Mouse (Mus musculus) forelimb bud, embryonic 11.5 days (tissue): ENCODE data around the gene Vps37b.
A peak's percentile ranks its signal among the peaks of the same experiment; 100 is the strongest.

Source experiments
- DNase-seq: peaks from one replicate; pipeline ENCODE4 v3.0.0-alpha.2; 2012; ENCODE audit warnings: low read depth, low spot score

The Vps37b gene

GRCm38 (mm10) chr5:124001274-124001673, 30.8 kb downstream of the Vps37b start:
- no peak for DNase-seq

DNA sequence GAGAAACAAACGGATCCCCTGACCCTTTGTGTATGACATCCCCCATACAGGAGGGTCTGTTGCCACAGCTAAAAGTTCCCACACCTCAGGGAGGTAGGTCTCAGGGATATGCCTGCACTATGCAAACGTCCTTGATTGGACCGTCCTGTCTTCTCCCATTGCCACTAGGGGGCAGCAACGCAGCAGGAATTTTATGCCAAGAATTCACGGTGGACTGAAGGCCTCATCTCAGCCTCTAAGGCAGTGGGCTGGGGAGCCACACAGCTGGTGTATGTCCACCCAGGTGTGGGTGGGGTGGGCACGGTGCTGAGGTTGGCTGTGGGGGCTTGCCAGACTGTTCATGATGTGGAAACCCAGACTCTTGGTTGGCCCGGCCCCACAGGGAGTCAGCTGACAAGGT, 31.2 kb downstream of the Vps37b start:
- peak; percentile 86 for DNase-seq

GRCm38 (mm10) chr5:123998370-123998769, 33.7 kb downstream of the Vps37b start:
- no peak for DNase-seq

GRCm38 (mm10) chr5:123997811-123998210, 34.3 kb downstream of the Vps37b start:
- DNase-seq, result no peak

DNA sequence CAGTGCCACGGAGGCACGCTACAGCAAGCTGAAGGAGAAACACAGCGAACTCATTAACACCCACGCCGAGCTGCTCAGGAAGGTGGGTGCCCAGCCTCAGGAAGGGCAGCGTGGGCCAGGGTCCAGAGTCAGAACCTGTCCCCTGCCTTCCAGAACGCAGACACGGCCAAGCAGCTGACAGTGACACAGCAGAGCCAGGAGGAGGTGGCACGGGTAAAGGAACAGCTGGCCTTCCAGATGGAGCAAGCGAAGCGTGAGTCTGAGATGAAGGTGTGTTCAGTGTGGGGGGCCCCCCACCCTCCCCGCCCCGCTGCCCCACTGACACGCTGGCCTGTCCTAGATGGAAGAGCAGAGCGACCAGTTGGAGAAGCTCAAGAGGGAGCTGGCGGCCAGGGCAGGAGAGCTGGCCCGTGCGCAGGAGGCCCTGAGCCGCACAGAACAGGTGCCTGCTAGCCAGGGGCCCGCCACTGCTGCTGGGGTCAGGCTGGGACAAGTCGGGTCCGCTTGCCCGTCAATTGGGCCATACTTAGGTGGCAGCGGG, 34.8 kb downstream of the Vps37b start:
- no peak for DNase-seq

- DNase-seq, result no peak
Observed at GRCm38 (mm10) chr5:123996695-123997094, 35.4 kb downstream of the Vps37b start.

DNA sequence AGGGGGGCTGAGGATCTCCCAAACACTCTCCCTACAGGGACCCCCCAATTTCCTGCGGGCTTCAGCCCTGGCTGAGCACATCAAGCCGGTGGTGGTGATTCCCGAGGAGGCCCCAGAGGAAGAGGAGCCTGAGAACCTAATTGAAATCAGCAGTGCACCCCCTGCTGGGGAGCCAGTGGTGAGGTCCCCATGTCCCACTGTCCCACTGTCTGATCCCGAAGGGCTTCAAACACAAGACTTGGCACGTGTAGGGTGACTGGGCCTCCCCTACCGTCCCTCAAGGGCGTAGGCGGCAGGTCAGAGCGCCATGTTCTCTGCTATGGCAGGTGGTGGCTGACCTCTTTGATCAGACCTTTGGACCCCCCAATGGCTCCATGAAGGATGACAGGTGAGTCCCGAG, 35.9 kb downstream of the Vps37b start:
- no peak for DNase-seq

- no peak for DNase-seq
Observed at GRCm38 (mm10) chr5:123995388-123995787, 36.7 kb downstream of the Vps37b start.

- DNase-seq, result no peak
Observed at GRCm38 (mm10) chr5:123994468-123994867, 37.6 kb downstream of the Vps37b start.

GRCm38 (mm10) chr5:123993263-123994036, 38.6 kb downstream of the Vps37b start:
- no peak for DNase-seq

- peak; percentile 83 for DNase-seq
Observed at GRCm38 (mm10) chr5:123992794-123993193, 39.3 kb downstream of the Vps37b start.

DNA sequence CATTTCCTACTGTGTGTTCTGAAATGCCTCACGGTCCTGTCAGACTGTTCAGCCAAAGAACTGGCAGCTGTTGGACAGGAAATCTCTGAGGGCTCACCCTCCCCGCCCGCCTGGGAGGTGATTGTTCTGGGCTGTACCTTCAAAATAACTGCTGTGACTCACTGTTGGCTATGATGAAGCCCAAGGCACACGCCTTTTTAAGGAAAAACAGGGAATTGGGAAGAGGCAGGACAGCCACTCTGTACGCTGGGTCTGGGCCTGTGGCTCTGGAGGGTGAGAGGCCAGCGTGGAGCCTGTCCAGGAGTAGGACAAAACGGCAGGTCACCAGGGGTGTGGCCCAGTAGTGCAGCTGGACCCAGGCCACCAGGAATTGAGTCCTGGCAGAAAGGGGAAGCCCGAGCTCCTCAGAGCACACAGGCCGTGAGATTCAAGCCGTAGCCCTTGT, 39.9 kb downstream of the Vps37b start:
- no peak for DNase-seq

GRCm38 (mm10) chr5:123991321-123991720, 40.7 kb downstream of the Vps37b start:
- no peak for DNase-seq

DNA sequence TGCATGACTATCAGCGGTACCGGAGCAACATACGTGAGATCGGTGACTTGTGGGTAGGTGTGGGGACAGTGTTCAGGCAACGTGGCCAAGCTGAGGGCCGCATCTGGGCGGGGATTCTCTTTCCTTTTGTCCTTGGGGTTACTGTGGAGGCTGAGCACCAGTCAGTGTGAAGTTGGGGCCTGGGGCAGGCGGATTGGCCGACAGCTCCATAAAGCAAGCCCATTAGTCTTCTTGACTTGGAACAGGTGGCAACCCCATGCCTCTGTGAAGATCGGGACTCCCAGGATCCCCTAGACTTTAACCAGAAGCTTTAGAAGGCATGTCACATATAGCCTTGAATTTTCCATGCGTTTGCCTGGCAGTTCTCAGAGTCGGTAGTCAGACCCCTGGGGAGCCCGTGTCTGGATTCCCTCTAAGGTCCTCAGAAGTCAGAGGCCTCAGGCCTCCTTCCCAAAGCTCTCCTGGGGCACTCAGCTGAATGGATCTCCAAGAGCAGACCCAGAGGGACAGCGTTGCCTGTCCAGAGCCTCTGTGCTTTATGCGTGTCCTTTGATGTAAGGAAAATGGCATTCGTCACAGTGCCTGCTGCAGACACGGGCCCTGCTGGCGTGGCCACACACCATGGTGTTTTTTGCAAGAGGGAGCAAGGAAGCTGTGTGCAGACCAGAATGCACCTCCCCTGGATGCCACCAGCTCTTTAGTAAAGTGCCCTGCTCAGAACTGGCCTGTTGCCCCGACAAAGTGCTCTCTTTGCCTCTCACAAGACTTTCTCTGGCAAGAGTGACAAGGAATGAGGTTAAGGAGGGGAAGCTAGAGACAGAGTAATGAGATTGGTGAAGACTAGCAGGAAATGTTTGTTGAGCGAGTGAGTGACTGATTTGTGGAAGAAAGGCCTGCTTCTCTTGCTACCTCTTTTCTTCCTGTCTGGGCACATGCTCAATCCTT, 41.9 kb downstream of the Vps37b start:
- no peak for DNase-seq

GRCm38 (mm10) chr5:123987511-123987910, 44.6 kb downstream of the Vps37b start:
- DNase-seq, result no peak

- no peak for DNase-seq
Observed at GRCm38 (mm10) chr5:123986925-123987324, 45.1 kb downstream of the Vps37b start.

DNA sequence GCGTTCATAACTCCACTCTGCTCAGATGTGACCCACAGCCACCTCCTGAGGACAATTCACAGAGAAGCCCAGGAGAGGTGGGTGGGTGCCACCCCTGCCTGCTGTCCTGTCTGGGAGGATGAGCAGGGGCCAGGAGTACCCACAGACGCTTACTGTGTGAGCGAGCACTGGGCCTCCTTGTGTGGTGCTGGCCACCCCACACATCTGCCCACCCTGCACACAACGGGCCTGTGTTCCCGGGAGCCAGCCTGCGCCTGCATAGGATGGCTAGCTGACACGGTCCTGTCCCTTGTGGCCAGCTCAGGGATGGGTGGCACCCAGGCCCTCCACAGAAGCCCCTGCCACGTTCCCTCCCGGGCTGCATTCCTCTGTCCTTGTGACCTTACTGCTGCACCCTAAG, 46.6 kb downstream of the Vps37b start:
- DNase-seq, result no peak

DNA sequence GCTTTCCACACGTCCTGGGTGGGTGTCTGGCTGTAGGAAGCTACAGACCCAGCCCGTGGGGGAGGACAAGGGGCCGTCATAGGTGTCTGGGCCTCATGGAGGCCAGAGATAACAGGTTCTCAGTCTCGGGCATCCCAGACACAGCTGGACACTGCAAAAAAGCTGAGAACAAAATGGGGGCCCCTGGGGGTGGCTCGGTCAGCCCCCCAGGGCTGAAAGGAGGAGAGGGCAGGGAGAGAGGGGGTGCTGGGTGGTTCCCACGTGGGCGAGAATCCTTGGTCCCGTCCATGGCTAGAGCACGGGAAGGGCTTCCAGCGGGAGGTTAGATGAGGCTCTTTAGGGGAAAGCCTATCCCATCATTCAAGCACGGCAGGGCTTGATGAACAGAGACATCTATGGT, 49.2 kb downstream of the Vps37b start:
- no peak for DNase-seq

DNA sequence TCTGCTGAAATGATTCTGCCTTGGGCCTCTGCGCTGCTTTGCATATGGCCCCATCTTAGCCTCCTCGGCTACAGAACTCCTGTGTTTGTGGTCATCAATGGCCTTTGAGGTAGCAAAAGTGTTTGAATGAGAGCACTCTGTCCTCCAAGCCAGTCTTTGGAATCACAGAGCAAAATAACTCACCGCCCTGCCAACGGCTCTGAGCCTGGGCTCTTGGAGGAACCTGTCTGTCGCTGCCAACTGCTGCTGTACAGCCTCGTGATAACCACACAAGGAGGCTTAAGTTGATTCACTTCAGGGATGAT, 50.9 kb downstream of the Vps37b start:
- no peak for DNase-seq

- DNase-seq, result no peak
Observed at GRCm38 (mm10) chr5:123980521-123981249, 51.4 kb downstream of the Vps37b start.

DNA sequence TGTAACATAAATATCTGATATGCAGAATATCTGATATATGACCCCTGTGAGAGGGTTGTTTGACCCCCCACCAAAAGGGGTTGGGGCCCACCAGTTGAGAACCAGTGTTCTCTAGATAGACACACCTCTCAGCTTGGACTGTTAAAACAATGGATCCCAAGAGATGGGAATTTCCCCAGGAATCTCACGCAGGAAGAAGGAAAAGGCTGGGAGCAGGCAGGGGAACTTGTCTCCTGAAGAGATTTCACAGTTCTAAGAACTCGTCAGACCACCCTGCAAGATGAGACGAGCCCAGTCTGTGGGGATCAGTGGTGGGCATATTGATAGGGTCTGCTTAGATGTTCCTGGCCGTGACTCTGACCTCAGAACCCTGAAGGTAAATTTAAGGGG, 52.1 kb downstream of the Vps37b start:
- no peak for DNase-seq
